Mouse (Mus musculus) liver, embryonic 13.5 days (tissue): ENCODE measurements around the gene Npc1l1. TPM values are rescaled to one million over a fixed set of nuclear protein-coding genes. Genes with fewer than 3 reads are reported as not detected.

Source experiments
- ATAC-seq: fragments of 200-750 bp; cut with Nextera tagmentation; 2 replicates; pipeline ENCODE4 v1.8.0; 2017; ENCODE audit warnings: low read depth, mild to moderate bottlenecking, moderate number of reproducible peaks, moderate library complexity
- DNase-seq: peaks from one replicate; pipeline ENCODE4 v3.0.0; 2022
- H3K27ac ChIP-seq: fragments of 300-500 bp; sonication (generic); 2 replicates; pipeline ENCODE4 v1.5.1; 2015; ENCODE audit warnings: moderate library complexity, mild to moderate bottlenecking, inconsistent platforms
- H3K27me3 ChIP-seq: fragments of 300-500 bp; sonication (generic); 2 replicates; pipeline ENCODE4 v1.6.1; 2015; ENCODE audit warnings: mild to moderate bottlenecking, inconsistent platforms
- H3K36me3 ChIP-seq: fragments of 300-500 bp; sonication (generic); 2 replicates; pipeline ENCODE4 v1.6.1; 2015; ENCODE audit warnings: mild to moderate bottlenecking, inconsistent platforms
- H3K4me1 ChIP-seq: fragments of 300-500 bp; sonication (generic); replicated peaks from 2 replicates; pipeline ENCODE4 v1.6.1; 2015; ENCODE audit warnings: inconsistent platforms
- H3K4me2 ChIP-seq: fragments of 300-500 bp; sonication (generic); 2 replicates; pipeline ENCODE4 v1.6.1; 2015; ENCODE audit warnings: inconsistent platforms, mild to moderate bottlenecking, moderate library complexity
- H3K4me3 ChIP-seq: fragments of 300-500 bp; sonication (generic); replicated peaks from 2 replicates; pipeline ENCODE4 v1.5.1; 2015; ENCODE audit warnings: mild to moderate bottlenecking, inconsistent platforms
- H3K9ac ChIP-seq: fragments of 300-500 bp; sonication (generic); 2 replicates; pipeline ENCODE4 v1.6.1; 2015; ENCODE audit warnings: mild to moderate bottlenecking, inconsistent platforms
- H3K9me3 ChIP-seq: fragments of 300-500 bp; sonication (generic); replicated peaks from 2 replicates; pipeline ENCODE4 v1.6.1; 2016; ENCODE audit warnings: inconsistent platforms
- WGBS: fragments of 180-500 bp; shearing (Covaris S2); methylation state at CpG from one replicate; pipeline ENCODE4 v1.1.7; 2015; ENCODE audit not compliant: insufficient replicate concordance; 5-methylcytosine and 5-hydroxymethylcytosine counted together
- polyA plus RNA-seq: library from polyadenylated mRNA; unstranded; fragments of >200 nt; fragmentation: Nextera tagmentation; extraction: Ambion mirVana; gene quantifications from 2 replicates; pipeline ENCODE4 v1.2.1, GENCODE M21; 2015

Gene Npc1l1
- polyA plus RNA-seq, 1 experiment from 2014 or later = 0.10 TPM

GRCm38 (mm10) chr11:6178673-6179166 is 51.2 kb downstream of the Npc1l1 start:
- H3K27ac ChIP-seq = peak overlapping the region; percentile 16; the same call in 1 of the 2 replicates

GRCm38 (mm10) chr11:6177781-6178420 is 52.0 kb downstream of the Npc1l1 start:
- no peak overlapping the region for H3K27ac ChIP-seq
- no peak overlapping the region for H3K4me2 ChIP-seq
- WGBS = 67% methylated on average over 8 of the region's 8 CpGs
- no peaks in the 10 kb centered on the region for H3K9me3 ChIP-seq
- H3K4me1 ChIP-seq = peaks cover 53% of the 10 kb centered on the region
- ATAC-seq (no peak), DNase-seq (no peak)
- no peaks in the 10 kb centered on the region for H3K36me3 ChIP-seq
- no peak overlapping the region for H3K9ac ChIP-seq
- H3K4me3 ChIP-seq = no peak overlapping the region
- no peaks in the 10 kb centered on the region for H3K27me3 ChIP-seq

More at GRCm38 (mm10) chr11:6178673-6179166, 51.2 kb downstream of the Npc1l1 start:
- 18% methylated on average over 2 of the region's 2 CpGs for WGBS
- no peak overlapping the region for H3K4me3 ChIP-seq
- 0 out of 2 replicates have a peak, but pooled peaks have one; percentile 39 for ATAC-seq
- H3K36me3 ChIP-seq = no peaks in the 10 kb centered on the region
- H3K9me3 ChIP-seq = no peaks in the 10 kb centered on the region
- no peak for DNase-seq
- H3K27me3 ChIP-seq = no peaks in the 10 kb centered on the region
- H3K4me2 ChIP-seq = peak overlapping the region; percentile 8; the same call in 1 of the 2 replicates
- H3K9ac ChIP-seq = peak overlapping the region; percentile 22; the same call in 1 of the 2 replicates
- peaks cover 57% of the 10 kb centered on the region for H3K4me1 ChIP-seq

- WGBS = 66% methylated on average over 1 of the region's 1 CpGs
- ATAC-seq = no peak
Measured at GRCm38 (mm10) chr11:6175506-6175905, 54.4 kb downstream of the Npc1l1 start.

GRCm38 (mm10) chr11:6174719-6175118 is 55.2 kb downstream of the Npc1l1 start:
- Histone ChIP-seq H3K4me1 (peaks cover 35% of the 10 kb centered on the region), H3K4me3 (no peak overlapping the region), H3K9me3 (no peaks in the 10 kb centered on the region), H3K9ac (no peak overlapping the region), H3K4me2 (no peak overlapping the region), H3K27ac (no peak overlapping the region), H3K27me3 (no peaks in the 10 kb centered on the region), H3K36me3 (no peaks in the 10 kb centered on the region)
- ATAC-seq (0 out of 2 replicates have a peak, but pooled peaks have one; percentile 12), DNase-seq (no peak)
- 32% methylated on average over 7 of the region's 7 CpGs for WGBS

More at GRCm38 (mm10) chr11:6175506-6175905, 54.4 kb downstream of the Npc1l1 start:
- H3K27me3 ChIP-seq = no peaks in the 10 kb centered on the region
- DNase-seq = no peak
- no peaks in the 10 kb centered on the region for H3K9me3 ChIP-seq
- H3K36me3 ChIP-seq = no peaks in the 10 kb centered on the region
- H3K27ac ChIP-seq = no peak overlapping the region
- H3K4me1 ChIP-seq = peaks cover 43% of the 10 kb centered on the region
- no peak overlapping the region for H3K4me3 ChIP-seq
- no peak overlapping the region for H3K9ac ChIP-seq
- no peak overlapping the region for H3K4me2 ChIP-seq

GRCm38 (mm10) chr11:6169041-6169663 is 60.8 kb downstream of the Npc1l1 start:
- Histone ChIP-seq H3K9me3 (no peaks in the 10 kb centered on the region), H3K4me1 (peaks cover 15% of the 10 kb centered on the region), H3K27me3 (no peaks in the 10 kb centered on the region), H3K27ac (no peak overlapping the region), H3K36me3 (0 out of 2 replicates have a peak, but pooled peaks cover 3% of the 10 kb centered on the region), H3K9ac (0 out of 2 replicates have a peak overlapping the region, but pooled peaks have one; percentile 7), H3K4me3 (no peak overlapping the region), H3K4me2 (no peak overlapping the region)
- DNase-seq (no peak), ATAC-seq (no peak)
- 27% methylated on average over 2 of the region's 2 CpGs for WGBS

GRCm38 (mm10) chr11:6166351-6166750 is 63.6 kb downstream of the Npc1l1 start:
- Histone ChIP-seq H3K4me1 (peaks cover 30% of the 10 kb centered on the region), H3K9ac (no peak overlapping the region), H3K27me3 (no peaks in the 10 kb centered on the region), H3K4me3 (no peak overlapping the region), H3K27ac (no peak overlapping the region; the same call in 1 of the 2 replicates), H3K9me3 (no peaks in the 10 kb centered on the region), H3K36me3 (0 out of 2 replicates have a peak, but pooled peaks cover 3% of the 10 kb centered on the region), H3K4me2 (no peak overlapping the region)
- no peak for DNase-seq
- no peak for ATAC-seq
- 81% methylated on average over 12 of the region's 12 CpGs for WGBS

- Histone ChIP-seq H3K9me3 (no peaks in the 10 kb centered on the region), H3K36me3 (0 out of 2 replicates have a peak, but pooled peaks cover 3% of the 10 kb centered on the region), H3K27ac (peak overlapping the region; percentile 20), H3K4me1 (peaks cover 36% of the 10 kb centered on the region), H3K27me3 (no peaks in the 10 kb centered on the region), H3K4me3 (no peak overlapping the region), H3K9ac (no peak overlapping the region), H3K4me2 (no peak overlapping the region)
- WGBS = 76% methylated on average over 7 of the region's 7 CpGs
- peak; percentile 23; the same call in 1 of the 2 replicates for ATAC-seq
- no peak for DNase-seq
Measured at GRCm38 (mm10) chr11:6165391-6166081, 64.4 kb downstream of the Npc1l1 start.

- Histone ChIP-seq H3K27me3 (no peaks in the 10 kb centered on the region), H3K9ac (no peak overlapping the region), H3K4me1 (peaks cover 42% of the 10 kb centered on the region), H3K4me3 (no peak overlapping the region), H3K4me2 (no peak overlapping the region), H3K27ac (0 out of 2 replicates have a peak overlapping the region, but pooled peaks have one; percentile 20), H3K9me3 (no peaks in the 10 kb centered on the region), H3K36me3 (0 out of 2 replicates have a peak, but pooled peaks cover 3% of the 10 kb centered on the region)
- ATAC-seq = no peak
- no peak for DNase-seq
- WGBS = 79% methylated on average over 7 of the region's 7 CpGs
Measured at GRCm38 (mm10) chr11:6164781-6165180, 65.2 kb downstream of the Npc1l1 start.

GRCm38 (mm10) chr11:6163706-6164105 is 66.2 kb downstream of the Npc1l1 start:
- WGBS = 80% methylated on average over 12 of the region's 12 CpGs
- H3K36me3 ChIP-seq = 0 out of 2 replicates have a peak, but pooled peaks cover 3% of the 10 kb centered on the region
- no peak overlapping the region for H3K4me3 ChIP-seq
- no peak overlapping the region for H3K27ac ChIP-seq
- H3K9ac ChIP-seq = no peak overlapping the region
- H3K4me1 ChIP-seq = peaks cover 41% of the 10 kb centered on the region
- no peaks in the 10 kb centered on the region for H3K9me3 ChIP-seq
- no peak for ATAC-seq
- no peak overlapping the region for H3K4me2 ChIP-seq
- H3K27me3 ChIP-seq = no peaks in the 10 kb centered on the region
- DNase-seq = no peak

- Histone ChIP-seq H3K4me1 (peaks cover 39% of the 10 kb centered on the region), H3K4me2 (no peak overlapping the region), H3K27me3 (no peaks in the 10 kb centered on the region), H3K9me3 (no peaks in the 10 kb centered on the region), H3K27ac (no peak overlapping the region), H3K36me3 (0 out of 2 replicates have a peak, but pooled peaks cover 3% of the 10 kb centered on the region), H3K9ac (no peak overlapping the region), H3K4me3 (no peak overlapping the region)
- DNase-seq = no peak
- 88% methylated on average over 3 of the region's 3 CpGs for WGBS
- no peak for ATAC-seq
Measured at GRCm38 (mm10) chr11:6163062-6163461, 66.9 kb downstream of the Npc1l1 start.

- no peak overlapping the region for H3K4me3 ChIP-seq
- H3K9me3 ChIP-seq = no peaks in the 10 kb centered on the region
- no peak overlapping the region for H3K4me2 ChIP-seq
- peaks cover 39% of the 10 kb centered on the region for H3K4me1 ChIP-seq
- 0 out of 2 replicates have a peak, but pooled peaks cover 3% of the 10 kb centered on the region for H3K36me3 ChIP-seq
- no peaks in the 10 kb centered on the region for H3K27me3 ChIP-seq
- no peak overlapping the region for H3K27ac ChIP-seq
- ATAC-seq (no peak), DNase-seq (no peak)
- H3K9ac ChIP-seq = no peak overlapping the region
Measured at GRCm38 (mm10) chr11:6161549-6161948, 68.4 kb downstream of the Npc1l1 start.
